Mouse (Mus musculus) urinary bladder, adult 2 months (tissue): ENCODE results near the gene Gm10306. TPM values are rescaled to one million over a fixed set of nuclear protein-coding genes. Genes with fewer than 3 reads are reported as not detected.

Experiments
- DNase-seq: peaks from one replicate; pipeline ENCODE4 v3.0.0; 2022; ENCODE audit warnings: low spot score
- polyA plus RNA-seq: library from polyadenylated mRNA; depleted of rRNA; stranded (reverse); fragments of >200 nt; gene quantifications from 2 replicates; pipeline ENCODE4 v1.2.3, GENCODE M21; 2012; rRNA removed

The Gm10306 gene
- polyA plus RNA-seq, 1 experiment = 0.15 TPM

- no peak for DNase-seq
These were observed 49.2 kb downstream of the Gm10306 start for GRCm38 (mm10) chr4:94605591-94605990.

Other genes with a start within 250 kb of the Gm10306 start
- 14.1 and 15.2 TPM in 2 replicates for gene Caap1, start 250 bp downstream of the Gm10306 start, polyA plus RNA-seq
- 37.6 and 37.9 TPM in 2 replicates for gene Plaa, start 46.7 kb downstream of the Gm10306 start, polyA plus RNA-seq
- 11.0 and 13.2 TPM in 2 replicates for gene Ift74, start 57.9 kb downstream of the Gm10306 start, polyA plus RNA-seq
- not detected in 2 replicates for gene Lrrc19, start 93.6 kb downstream of the Gm10306 start, polyA plus RNA-seq
- 10.2 and 13.6 TPM in 2 replicates for gene Tek, start 182.7 kb downstream of the Gm10306 start, polyA plus RNA-seq